Mouse (Mus musculus): ENCODE measurements around the gene Ift122.

Ift122 gene

GRCm38 (mm10) chr6:115853091-115853813 is at the start of gene Ift122, which contains the start of gene Mbd4:
Gene Ift122 (plus strand): TSS chr6:115853470.
Gene Mbd4 (minus strand): TSS chr6:115853371.
- DNase-seq: peak; percentile 99

GRCm38 (mm10) chr6:115803541-115804382 is 49.5 kb upstream of the Ift122 start:
- DNase-seq: peak; percentile 87

GRCm38 (mm10) chr6:115804432-115805192 is 48.7 kb upstream of the Ift122 start:
- no peak for DNase-seq

GRCm38 (mm10) chr6:115807464-115808195 is 45.6 kb upstream of the Ift122 start:
- DNase-seq: no peak

GRCm38 (mm10) chr6:115808196-115808487 is 45.1 kb upstream of the Ift122 start:
- no peak for DNase-seq

GRCm38 (mm10) chr6:115808488-115809231 is 44.6 kb upstream of the Ift122 start, which contains the start of gene Rpl32:
Gene Rpl32 (minus strand): TSS chr6:115808747.
- peak; percentile 93 for DNase-seq

GRCm38 (mm10) chr6:115811606-115812005 is 41.7 kb upstream of the Ift122 start:
- DNase-seq: no peak

- peak; percentile 78 for DNase-seq
These were observed 39.2 kb upstream of the Ift122 start for GRCm38 (mm10) chr6:115814104-115814503.

- no peak for DNase-seq
These were observed 38.2 kb upstream of the Ift122 start for GRCm38 (mm10) chr6:115815041-115815440.

GRCm38 (mm10) chr6:115818129-115818528 is 35.1 kb upstream of the Ift122 start:
- DNase-seq: no peak

- DNase-seq: no peak
These were observed 31.9 kb upstream of the Ift122 start for GRCm38 (mm10) chr6:115821216-115821993.

- peak; percentile 74 for DNase-seq
These were observed 29.3 kb upstream of the Ift122 start for GRCm38 (mm10) chr6:115823850-115824464.

- no peak for DNase-seq
These were observed 22.3 kb upstream of the Ift122 start for GRCm38 (mm10) chr6:115830779-115831601.

GRCm38 (mm10) chr6:115832152-115832850 is 21.0 kb upstream of the Ift122 start:
- no peak for DNase-seq

GRCm38 (mm10) chr6:115833861-115834260 is 19.4 kb upstream of the Ift122 start:
- DNase-seq: no peak

GRCm38 (mm10) chr6:115838161-115838597 is 15.1 kb upstream of the Ift122 start, which contains the start of gene Efcab12:
Gene Efcab12 (minus strand): TSS chr6:115838412.
- peak; percentile 88 for DNase-seq

GRCm38 (mm10) chr6:115838745-115839144 is 14.5 kb upstream of the Ift122 start:
- DNase-seq: no peak

GRCm38 (mm10) chr6:115845006-115845405 is 8.3 kb upstream of the Ift122 start:
- DNase-seq: no peak

All from lung, postnatal 36 days (tissue).